Mouse (Mus musculus): ENCODE measurements around the gene Ift80.
"Not testable (repeated sequence)": the region's sequence is repeated elsewhere in the genome, so short reads cannot be mapped to it uniquely, and the experiment has no call there.

Ift80 gene

GRCm38 (mm10) chr3:69004437-69005337 lies at the start of gene Ift80, which contains the start of gene Smc4:
Gene Ift80 (minus strand): TSS chr3:69004570.
Gene Smc4 (plus strand): TSS chr3:69004738.
- peak; percentile 98 for DNase-seq (ENCODE audit: low read depth)

DNA sequence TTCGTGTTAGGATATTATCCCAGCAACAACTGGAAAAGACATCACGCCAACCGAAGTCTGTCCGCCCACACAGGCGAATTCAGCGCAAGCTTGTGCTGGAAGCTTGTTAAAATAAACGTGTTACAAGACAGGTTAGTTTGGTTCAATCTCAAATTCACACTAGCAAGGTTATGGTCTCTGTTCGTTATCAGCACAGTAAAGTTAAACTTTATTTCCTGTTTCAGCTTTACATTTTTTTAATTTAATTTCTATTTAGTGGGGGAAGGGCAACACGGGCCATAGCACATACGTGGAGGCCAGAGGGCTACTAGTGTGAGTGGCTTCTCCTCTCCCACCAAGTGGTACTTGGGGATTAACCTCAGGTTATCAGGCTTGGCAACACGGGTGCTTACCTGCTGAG lies 47.5 kb upstream of the Ift80 start:
- DNase-seq (ENCODE audit: low read depth), result no peak

DNA sequence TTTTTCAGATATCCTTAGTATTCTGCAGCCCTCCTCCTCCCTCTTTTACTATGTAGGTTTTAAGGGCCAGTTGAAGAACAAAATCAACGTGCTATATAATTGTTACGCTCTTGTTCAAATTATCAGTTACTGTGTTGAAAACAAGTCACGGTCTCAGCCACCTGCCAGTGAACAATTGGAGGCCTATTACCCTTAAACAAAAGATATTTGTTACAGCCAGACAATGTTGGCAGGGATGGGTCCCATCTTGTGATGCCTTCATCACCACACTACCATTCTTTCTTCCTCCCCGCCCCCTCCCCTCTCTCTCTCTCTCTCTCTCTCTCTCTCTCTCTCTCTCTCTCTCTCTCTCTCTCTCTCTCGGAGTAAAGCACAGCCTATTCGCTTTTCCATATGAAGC lies 44.6 kb upstream of the Ift80 start:
- DNase-seq (ENCODE audit: low read depth), result no peak

- DNase-seq (ENCODE audit: low read depth), result no peak
These were observed 43.3 kb upstream of the Ift80 start for GRCm38 (mm10) chr3:69047684-69048083.

DNA sequence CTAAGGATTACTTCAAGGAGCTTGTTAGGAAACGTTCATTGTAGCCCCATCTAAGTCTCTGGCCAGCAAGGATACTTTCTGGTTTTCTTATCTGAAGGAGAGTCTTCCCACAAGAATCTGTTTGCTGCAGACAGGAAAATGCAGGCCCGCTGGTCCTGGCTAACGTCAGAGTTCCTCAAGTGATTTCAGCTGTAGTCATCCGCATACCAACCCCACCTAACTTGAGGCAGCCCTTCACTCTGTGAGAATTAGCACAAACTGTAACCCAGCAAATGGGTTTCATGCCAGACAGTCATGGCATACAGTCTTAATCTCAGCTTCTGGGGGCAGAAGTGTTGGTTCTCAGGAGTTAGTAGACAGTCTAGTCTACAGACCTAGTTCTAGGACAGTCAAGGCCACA lies 42.1 kb upstream of the Ift80 start:
- DNase-seq (ENCODE audit: low read depth), result no peak

DNA sequence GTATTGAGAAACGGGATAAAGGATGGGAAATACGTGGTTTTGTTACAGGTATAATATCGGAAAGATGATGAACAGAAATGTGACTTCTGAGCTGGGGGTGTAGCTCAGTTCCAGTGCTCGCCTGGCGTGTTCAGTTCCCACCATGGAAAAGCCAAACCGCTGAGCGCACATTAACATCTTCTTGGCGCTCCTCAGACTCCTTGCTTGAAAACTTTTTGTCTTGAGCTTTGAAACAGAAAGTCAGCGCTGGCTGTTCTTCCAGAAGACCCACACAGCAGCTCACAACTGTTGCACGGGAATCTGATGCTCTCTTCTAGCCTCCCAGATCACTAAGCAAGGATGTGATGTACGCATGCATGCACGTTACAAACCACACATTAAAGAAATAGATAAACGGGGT lies 41.4 kb upstream of the Ift80 start:
- no peak for DNase-seq (ENCODE audit: low read depth)

DNA sequence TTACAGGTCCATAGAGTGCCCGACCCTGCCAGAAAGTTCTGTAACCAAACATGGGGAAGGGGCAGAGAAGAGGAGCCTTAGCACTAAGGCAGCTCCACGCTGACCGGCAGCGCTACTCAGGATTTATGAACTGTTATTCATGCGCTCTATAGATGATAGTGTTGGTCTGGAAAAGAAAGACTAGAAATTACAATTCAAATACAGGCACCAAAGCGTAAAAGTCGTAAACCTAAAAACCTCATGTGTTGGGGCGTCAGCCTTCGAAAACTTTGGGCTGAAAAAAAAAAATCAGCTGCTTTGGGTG lies 41.0 kb upstream of the Ift80 start:
- DNase-seq (ENCODE audit: low read depth), result no peak

DNA sequence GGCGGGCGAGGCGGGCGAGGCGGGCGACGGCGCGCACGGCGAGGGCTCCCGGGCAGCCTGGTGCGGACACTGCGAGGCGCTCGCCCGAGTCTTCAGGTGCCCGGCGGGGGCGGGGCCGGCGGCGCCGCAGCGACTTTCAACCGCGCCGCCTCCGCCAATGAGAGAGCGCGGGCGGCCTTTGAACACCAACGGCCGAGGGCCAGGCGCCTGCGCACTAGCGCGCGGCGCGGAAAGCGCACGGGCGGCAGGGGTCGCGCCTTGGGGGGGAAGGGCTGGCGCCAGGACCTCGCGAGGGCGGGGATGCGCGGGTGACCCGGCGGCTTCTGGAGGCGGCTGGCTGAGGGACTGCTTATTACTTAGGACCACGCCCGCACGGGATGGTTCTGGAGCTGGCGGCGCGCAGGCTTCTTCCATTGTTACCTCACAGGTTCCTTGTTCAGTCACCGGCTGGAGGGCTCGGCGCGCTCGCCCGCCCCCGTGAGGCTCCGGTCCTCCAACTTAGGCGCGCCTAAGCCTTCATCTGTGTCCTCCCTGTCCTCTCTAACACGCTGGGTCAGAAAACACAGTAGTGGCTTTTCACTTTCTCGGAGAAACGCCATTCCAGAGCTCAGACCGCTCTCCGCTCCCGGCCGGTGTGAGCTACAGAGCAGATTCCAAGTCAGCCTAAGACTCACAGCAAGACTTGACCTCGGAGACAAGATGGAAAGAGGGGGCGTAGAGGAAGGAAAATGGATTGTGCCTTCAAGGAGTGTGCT lies 40.5 kb upstream of the Ift80 start, which contains the start of gene Trim59:
TSS of gene Trim59 (minus strand) at position 111 of the 755 bp plus-strand sequence.
- peak; percentile 90 for DNase-seq (ENCODE audit: low read depth)

GRCm38 (mm10) chr3:69044167-69044591 lies 39.8 kb upstream of the Ift80 start:
- DNase-seq (ENCODE audit: low read depth), result no peak

GRCm38 (mm10) chr3:69041298-69041697 lies 36.9 kb upstream of the Ift80 start:
- peak; percentile 57 for DNase-seq (ENCODE audit: low read depth)

DNA sequence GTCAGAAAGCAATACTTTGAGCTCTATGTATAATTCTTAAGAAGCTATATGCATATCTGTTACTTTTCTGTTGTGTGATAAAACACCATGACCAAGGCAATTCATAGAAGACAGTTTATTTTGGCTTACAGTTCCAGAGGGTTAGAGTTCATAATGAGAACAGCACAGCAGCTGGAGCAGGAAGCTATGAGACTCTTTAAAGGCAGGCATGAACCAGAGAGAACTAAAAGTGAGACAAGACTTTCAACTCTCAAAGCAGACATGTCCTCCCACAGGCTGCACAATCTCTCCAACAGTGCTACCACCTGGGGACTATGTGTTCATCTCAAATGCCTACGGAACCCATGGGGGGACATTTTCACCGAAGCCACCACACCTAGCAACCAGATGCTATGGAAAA lies 35.7 kb upstream of the Ift80 start:
- DNase-seq (ENCODE audit: low read depth), result no peak

DNA sequence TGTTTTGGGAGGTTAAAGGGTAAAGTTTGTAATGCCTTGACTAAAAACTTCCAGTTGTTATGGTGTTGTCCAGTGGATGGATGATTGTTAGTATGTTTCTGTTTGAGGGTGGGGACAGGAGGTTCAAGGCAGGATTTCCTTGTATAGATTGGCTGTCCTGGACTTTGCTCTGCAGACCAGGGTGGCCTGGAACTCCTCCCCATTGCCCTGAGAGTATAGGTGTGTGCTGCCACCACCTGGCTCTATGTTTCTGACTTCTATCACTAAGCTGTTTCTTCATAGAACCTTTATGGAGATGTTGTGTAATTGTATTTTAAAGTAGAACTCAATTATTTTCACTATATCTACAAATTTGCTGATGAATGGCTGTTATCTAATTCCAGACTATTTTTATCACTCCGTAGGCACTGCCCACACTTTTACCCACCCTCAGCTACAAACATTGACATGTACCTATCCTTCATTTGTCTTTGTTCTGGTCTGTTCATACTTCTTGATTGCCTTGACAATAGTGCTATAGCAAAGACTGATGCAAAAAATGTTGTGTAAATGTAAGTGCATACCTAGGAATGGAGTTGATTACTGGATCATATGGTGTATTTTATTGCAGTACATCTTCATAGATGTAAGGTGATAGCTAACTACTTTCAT lies 21.9 kb upstream of the Ift80 start:
- peak; percentile 39 for DNase-seq (ENCODE audit: low read depth)

DNA sequence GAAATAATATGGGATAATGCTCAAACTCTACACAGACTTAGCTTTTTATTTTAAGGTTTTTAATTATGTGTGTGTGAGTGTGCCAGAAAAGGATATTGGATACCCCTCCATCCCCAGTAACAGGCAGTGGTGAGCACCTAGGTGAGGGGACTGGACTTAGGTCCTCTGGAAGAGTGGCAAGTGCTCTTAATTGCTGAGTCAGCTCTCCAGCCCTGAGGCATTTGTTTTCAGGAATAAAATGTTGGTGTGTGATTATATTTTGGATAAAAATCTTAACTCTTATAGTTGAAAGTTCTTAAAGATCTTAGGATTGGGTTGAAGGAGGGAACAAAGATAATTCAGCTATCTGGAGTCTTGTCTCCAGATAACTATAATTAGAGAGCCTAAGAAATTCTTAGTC lies 16.4 kb upstream of the Ift80 start:
- no peak for DNase-seq (ENCODE audit: low read depth)

DNA sequence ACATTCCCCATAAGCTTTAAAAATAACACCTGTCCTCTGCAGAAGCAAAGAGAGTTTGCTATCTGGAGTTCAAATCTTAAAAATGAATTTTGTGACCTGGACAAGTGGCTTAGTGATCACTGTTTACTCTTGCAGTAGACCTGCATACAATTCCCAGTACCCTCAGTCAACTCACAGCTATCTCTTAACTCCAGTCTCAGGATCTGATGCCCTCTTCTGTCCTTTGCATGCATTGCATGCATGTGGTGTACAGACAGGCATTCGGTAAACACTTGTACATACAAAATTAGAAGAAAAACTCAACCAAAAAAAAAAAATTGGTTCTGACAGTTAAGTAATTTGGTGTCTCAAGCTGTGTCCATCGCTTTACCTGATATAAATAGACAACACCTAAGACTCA lies 15.9 kb upstream of the Ift80 start:
- DNase-seq (ENCODE audit: low read depth), result peak; percentile 62

GRCm38 (mm10) chr3:69018635-69019034 lies 14.3 kb upstream of the Ift80 start:
- not testable (repeated sequence) for DNase-seq (ENCODE audit: low read depth)

GRCm38 (mm10) chr3:69017181-69017580 lies 12.8 kb upstream of the Ift80 start:
- no peak for DNase-seq (ENCODE audit: low read depth)

DNA sequence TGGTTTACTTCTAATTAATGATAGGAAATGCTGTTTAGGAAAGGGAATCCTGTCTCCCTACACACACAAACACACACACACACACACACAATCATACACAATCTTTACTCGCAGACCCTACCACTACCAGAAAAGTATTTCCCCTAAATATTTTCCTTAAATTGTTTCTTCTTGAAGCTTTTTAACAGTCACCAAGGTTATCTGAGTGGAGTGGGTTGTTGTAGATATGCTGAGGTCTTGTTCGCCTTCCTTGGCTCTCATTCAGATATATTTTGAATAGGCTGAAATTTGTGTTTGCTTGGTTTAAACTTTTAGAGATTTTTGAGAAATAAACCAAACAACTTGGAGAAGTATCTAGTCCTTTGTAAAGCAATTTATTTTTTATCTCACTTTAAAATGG lies 4.5 kb upstream of the Ift80 start:
- DNase-seq (ENCODE audit: low read depth), result no peak

GRCm38 (mm10) chr3:69006246-69006760 lies 1.9 kb upstream of the Ift80 start:
- DNase-seq (ENCODE audit: low read depth), result peak; percentile 63

- peak; percentile 64 for DNase-seq (ENCODE audit: low read depth)
These were observed 1.2 kb upstream of the Ift80 start for GRCm38 (mm10) chr3:69005338-69006245.

GRCm38 (mm10) chr3:69004055-69004436 lies 324 bp downstream of the Ift80 start:
- DNase-seq (ENCODE audit: low read depth), result no peak

DNA sequence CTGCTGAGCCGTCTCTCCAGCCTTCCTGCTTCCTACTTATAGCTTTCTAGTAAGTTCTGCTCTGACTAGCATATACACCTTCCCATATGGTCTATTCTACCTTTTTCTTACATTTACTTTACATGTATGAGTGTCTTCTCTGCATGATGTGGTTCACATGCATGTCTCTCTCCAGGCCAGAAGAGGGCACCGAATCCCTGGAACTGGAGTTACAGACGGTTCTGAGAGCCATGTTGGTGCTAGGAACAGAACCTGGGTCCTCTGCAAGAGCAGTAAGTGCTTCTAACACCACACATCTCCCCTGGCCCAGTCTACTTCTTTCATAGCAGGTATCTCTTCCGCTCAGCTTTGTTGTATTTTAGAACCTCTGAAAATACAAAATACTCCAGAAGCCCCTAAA lies 1.6 kb downstream of the Ift80 start:
- DNase-seq (ENCODE audit: low read depth), result peak; percentile 24
